Mouse (Mus musculus) hindbrain, postnatal 0 days (tissue): Measurements from ENCODE around the gene Mrps35. TPM values are rescaled to one million over a fixed set of nuclear protein-coding genes. Genes with fewer than 3 reads are reported as not detected.

ENCODE experiments used
- ATAC-seq: fragments of 200-750 bp; cut with Nextera tagmentation; 2 replicates; pipeline ENCODE4 v1.8.0; 2017; ENCODE audit warnings: mild to moderate bottlenecking, moderate TSS enrichment, moderate library complexity
- DNase-seq: peaks from one replicate; pipeline ENCODE4 v3.0.0-alpha.2; 2015; ENCODE audit warnings: low spot score
- H3K27ac ChIP-seq: fragments of 300-500 bp; sonication (generic); 2 replicates; pipeline ENCODE4 v1.5.1; 2014; ENCODE audit warnings: mild to moderate bottlenecking
- H3K27me3 ChIP-seq: fragments of 300-500 bp; sonication (generic); 2 replicates; pipeline ENCODE4 v1.6.1; 2014; ENCODE audit warnings: low read length, mixed read lengths; ENCODE audit not compliant: insufficient read depth
- H3K36me3 ChIP-seq: fragments of 300-500 bp; sonication (generic); 2 replicates; pipeline ENCODE4 v1.6.1; 2014; ENCODE audit warnings: low read length, mixed read lengths; ENCODE audit not compliant: insufficient read depth
- H3K4me1 ChIP-seq: fragments of 300-500 bp; sonication (generic); 2 replicates; pipeline ENCODE4 v1.6.1; 2014; ENCODE audit warnings: antibody characterized with exemption, low read length, mixed read lengths; ENCODE audit not compliant: insufficient read depth
- H3K4me2 ChIP-seq: fragments of 300-500 bp; sonication (generic); 2 replicates; pipeline ENCODE4 v1.6.1; 2014; ENCODE audit warnings: low read depth, mild to moderate bottlenecking, low read length, moderate library complexity, mixed read lengths
- H3K4me3 ChIP-seq: fragments of 300-500 bp; sonication (generic); 2 replicates; pipeline ENCODE4 v1.5.1; 2014; ENCODE audit warnings: low read length
- H3K9ac ChIP-seq: fragments of 300-500 bp; sonication (generic); replicated peaks from 2 replicates; pipeline ENCODE4 v1.6.1; 2014; ENCODE audit warnings: mild to moderate bottlenecking, low read length, moderate library complexity, mixed read lengths
- H3K9me3 ChIP-seq: fragments of 300-500 bp; sonication (generic); 2 replicates; pipeline ENCODE4 v1.6.1; 2016; ENCODE audit warnings: low read length, mixed read lengths
- CTCF ChIP-seq: IDR thresholded peaks from 2 replicates; pipeline ENCODE4 v1.5.1; 2016; ENCODE audit warnings: antibody characterized with exemption, control low read depth, low read depth
- WGBS: fragments of 180-500 bp; shearing (Covaris S2); extraction: QIAGEN DNeasy Blood & Tissue Kit; methylation state at CpG from one replicate; pipeline ENCODE4 v1.1.7; 2014; 5-methylcytosine and 5-hydroxymethylcytosine counted together
- polyA plus RNA-seq: library from polyadenylated mRNA; unstranded; fragments of >200 nt; fragmentation: Nextera tagmentation; extraction: Ambion mirVana; gene quantifications from 2 replicates; pipeline ENCODE4 v1.2.1, GENCODE M21; 2015
- total RNA-seq: library from RNA; depleted of rRNA; stranded (reverse); fragments of >200 nt; gene quantifications from 2 replicates; pipeline ENCODE4 v1.2.3, GENCODE M21; 2014; rRNA removed

Gene Mrps35
- total and polyA plus RNA-seq, 2 experiments from 2014 or later, result 8.3 to 78.5 TPM

- WGBS, result 50% methylated on average over 6 of the region's 6 CpGs
- no peak for TF ChIP-seq CTCF
- no peak for DNase-seq
- Histone ChIP-seq H3K36me3 (no peaks in the 10 kb centered on the region), H3K27me3 (no peaks in the 10 kb centered on the region), H3K4me1 (no peaks in the 10 kb centered on the region), H3K9me3 (no peaks in the 10 kb centered on the region), H3K4me3 (no peak overlapping the region), H3K9ac (no peak overlapping the region), H3K27ac (no peak overlapping the region), H3K4me2 (no peak overlapping the region)
- no peak for ATAC-seq
Measured at GRCm38 (mm10) chr6:147121320-147121719, 78.8 kb downstream of the Mrps35 start.

Other genes with a start within 250 kb of the Mrps35 start
- 2.0 and 3.9 TPM in 2 replicates for gene Arntl2, start 246.7 kb upstream of the Mrps35 start, total RNA-seq
- gene Arntl2, start 246.7 kb upstream of the Mrps35 start, polyA plus RNA-seq, result 3.8 and 4.1 TPM in 2 replicates
- gene Smco2, start 192.7 kb upstream of the Mrps35 start, total RNA-seq, result not detected in 2 replicates
- gene Smco2, start 192.7 kb upstream of the Mrps35 start, polyA plus RNA-seq, result not detected in 2 replicates
- gene Ppfibp1, start 154.3 kb upstream of the Mrps35 start, total RNA-seq, result 17.8 and 26.8 TPM in 2 replicates
- 16.3 and 17.2 TPM in 2 replicates for gene Ppfibp1, start 154.3 kb upstream of the Mrps35 start, polyA plus RNA-seq
- not detected in 2 replicates for gene 1700034J05Rik, start 88.3 kb upstream of the Mrps35 start, total RNA-seq
- not detected in 2 replicates for gene 1700034J05Rik, start 88.3 kb upstream of the Mrps35 start, polyA plus RNA-seq
- 0.50 TPM in 1 of 2 replicates, not detected in the other for gene Rep15, start 10.2 kb upstream of the Mrps35 start, total RNA-seq
- 0.48 TPM in 2 replicates for gene Rep15, start 10.2 kb upstream of the Mrps35 start, polyA plus RNA-seq
- 0.40 and 1.7 TPM in 2 replicates for gene Mansc4, start 44.3 kb downstream of the Mrps35 start, total RNA-seq
- 1.4 and 2.0 TPM in 2 replicates for gene Mansc4, start 44.3 kb downstream of the Mrps35 start, polyA plus RNA-seq
- gene Klhl42, start 48.6 kb downstream of the Mrps35 start, total RNA-seq, result 29.7 and 31.7 TPM in 2 replicates
- 5.4 and 5.7 TPM in 2 replicates for gene Klhl42, start 48.6 kb downstream of the Mrps35 start, polyA plus RNA-seq
- 3.2 and 6.1 TPM in 2 replicates for gene Pthlh, start 221.4 kb downstream of the Mrps35 start, total RNA-seq
- 4.5 and 4.8 TPM in 2 replicates for gene Pthlh, start 221.4 kb downstream of the Mrps35 start, polyA plus RNA-seq